Mouse (Mus musculus) brain, embryonic 14.5 days (tissue): ENCODE measurements around the gene Lrrc4.

ENCODE experiments used
- CTCF ChIP-seq: fragments of 200-500 bp; IDR thresholded peaks from 2 replicates; pipeline ENCODE4 v1.5.1; 2012; ENCODE audit warnings: inconsistent platforms, mild to moderate bottlenecking, moderate library complexity, borderline replicate concordance; ENCODE audit not compliant: insufficient read depth, insufficient read length; ENCODE audit errors: extremely low read depth
- POLR2A ChIP-seq: fragments of 200-500 bp; IDR thresholded peaks from 2 replicates; pipeline ENCODE4 v1.6.1; 2012; ENCODE audit warnings: mild to moderate bottlenecking, inconsistent platforms, borderline replicate concordance; ENCODE audit not compliant: poor library complexity, insufficient read depth, insufficient read length, severe bottlenecking; ENCODE audit errors: extremely low read depth

- TF ChIP-seq CTCF = no peak
- TF ChIP-seq POLR2A = no peak
These were observed 196.5 kb downstream of the Lrrc4 start for GRCm38 (mm10) chr6:28635092-28635491.
